Mouse (Mus musculus) ES-Bruce4 (cell line): Measurements from ENCODE around the gene Dynll2.

ENCODE experiments used
- CTCF ChIP-seq: IDR thresholded peaks from one replicate; pipeline ENCODE4 v1.8.1; 2011; ENCODE audit warnings: low read depth, low read length
- POLR2A ChIP-seq: IDR thresholded peaks from one replicate; pipeline ENCODE4 v1.8.1; 2011; ENCODE audit warnings: low read length; ENCODE audit not compliant: insufficient read depth

DNA sequence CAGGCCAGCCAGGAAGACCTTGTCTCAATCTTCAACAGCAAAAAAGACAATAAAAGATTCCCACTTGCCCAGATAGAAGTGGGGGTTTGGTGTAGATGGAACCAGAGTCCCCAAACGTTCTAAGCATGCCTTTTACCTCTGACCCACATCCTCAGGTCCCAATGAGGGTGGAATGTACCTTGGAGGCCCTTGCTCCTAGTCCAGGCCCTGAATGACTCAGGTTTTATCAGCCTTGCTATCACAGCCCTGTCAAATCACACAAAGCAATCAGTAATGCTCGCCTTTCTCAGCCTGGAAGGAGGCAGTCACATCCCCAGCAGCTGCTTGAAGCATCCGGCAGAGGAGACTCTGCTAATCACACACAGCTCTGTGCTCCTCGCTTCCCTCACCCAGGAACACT lies 15.4 kb upstream of the Dynll2 start:
- TF ChIP-seq CTCF (no peak), POLR2A (no peak)
